Mouse (Mus musculus) c-Kit-negative CD71-positive TER-119-positive erythroid progenitor cells, embryonic 14.5 days (primary cell): ENCODE data around the gene Zswim5.
A peak's percentile ranks its signal among the peaks of the same experiment; 100 is the strongest.
"Not testable (repeated sequence)": the region's sequence is repeated elsewhere in the genome, so short reads cannot be mapped to it uniquely, and the experiment has no call there.

Experiments used
- DNase-seq: peaks from one replicate; pipeline ENCODE4 v3.0.0-alpha.2; 2013; ENCODE audit warnings: low read depth, low spot score

Gene Zswim5

GRCm38 (mm10) chr4:116876995-116877728 lies at the start of gene Zswim5:
TSS of gene Zswim5 (plus strand) at chr4:116877376.
- no peak for DNase-seq

DNA sequence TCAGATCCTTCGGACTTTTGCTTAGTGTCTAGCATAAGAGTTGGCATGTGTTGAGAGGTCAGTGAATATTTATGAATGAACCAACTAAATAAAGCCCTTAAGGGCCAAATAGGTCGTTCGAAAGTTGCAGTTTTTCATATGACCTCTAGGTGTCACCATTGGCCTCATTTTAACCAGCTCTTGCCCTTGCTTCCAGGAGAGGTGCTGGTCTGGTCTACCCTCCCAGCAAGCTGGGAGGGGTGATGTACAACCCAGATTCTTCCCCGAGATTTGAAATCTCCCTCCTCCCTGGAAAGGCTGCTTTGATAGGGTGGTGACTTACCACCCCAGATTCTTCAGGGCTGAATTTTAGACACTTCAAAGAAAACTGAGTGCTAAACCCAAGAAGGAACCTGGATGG lies 49.4 kb upstream of the Zswim5 start:
- peak; percentile 63 for DNase-seq

DNA sequence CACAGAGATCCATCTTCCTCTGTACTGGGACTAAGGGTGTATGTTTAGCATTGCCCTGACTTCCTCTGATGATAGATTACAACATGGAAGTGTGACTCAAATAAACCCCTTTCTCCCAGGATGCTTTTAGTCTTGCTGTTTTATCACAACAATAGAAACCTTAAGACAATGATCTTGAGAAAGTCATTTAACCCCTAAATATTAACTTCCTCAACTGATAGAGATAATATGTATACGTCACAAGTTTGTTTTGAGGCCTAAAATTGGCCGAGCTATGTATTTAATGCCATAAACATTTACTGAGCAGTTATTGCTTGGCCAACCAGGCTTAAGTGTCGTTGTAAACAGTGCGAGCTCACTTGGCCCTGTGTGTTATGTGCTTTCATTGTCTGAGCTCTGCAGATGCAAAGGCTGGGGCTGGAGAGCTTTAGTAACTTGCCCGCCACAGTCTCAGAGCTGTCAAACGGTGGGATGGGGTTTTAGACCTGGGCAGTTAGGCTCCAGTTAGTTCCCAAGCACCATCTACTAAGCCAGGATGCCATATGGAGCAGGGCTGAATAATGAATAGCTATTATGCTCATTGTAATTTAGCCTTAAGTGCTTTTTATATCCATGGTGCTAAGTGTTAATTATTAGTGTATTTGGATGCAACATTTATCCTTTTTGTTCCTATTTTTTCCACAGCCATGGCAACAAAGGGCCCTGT lies 47.7 kb upstream of the Zswim5 start:
- no peak for DNase-seq

GRCm38 (mm10) chr4:116830070-116830368 lies 47.2 kb upstream of the Zswim5 start:
- no peak for DNase-seq

GRCm38 (mm10) chr4:116838999-116839398 lies 38.2 kb upstream of the Zswim5 start:
- no peak for DNase-seq

DNA sequence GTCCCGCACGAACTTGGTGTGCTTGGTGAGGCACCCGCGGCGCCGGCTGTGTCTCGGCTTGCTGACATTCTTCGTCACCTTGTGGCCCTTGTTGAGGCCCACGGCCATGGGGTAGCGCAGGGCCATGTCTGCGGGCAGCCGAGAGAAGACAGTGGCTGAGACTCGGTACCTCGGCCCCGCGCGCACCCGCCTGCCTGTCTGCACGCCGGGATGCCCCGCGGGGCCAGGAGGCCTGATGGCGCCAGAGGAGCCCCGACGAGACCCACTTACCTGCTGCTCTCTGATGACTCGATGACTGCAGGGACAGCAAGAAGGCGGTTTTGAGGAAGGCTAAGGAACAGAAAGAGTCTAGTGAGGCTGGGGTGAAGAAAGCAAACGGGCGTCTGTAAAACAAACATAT lies 37.1 kb upstream of the Zswim5 start:
- not testable (repeated sequence) for DNase-seq

DNA sequence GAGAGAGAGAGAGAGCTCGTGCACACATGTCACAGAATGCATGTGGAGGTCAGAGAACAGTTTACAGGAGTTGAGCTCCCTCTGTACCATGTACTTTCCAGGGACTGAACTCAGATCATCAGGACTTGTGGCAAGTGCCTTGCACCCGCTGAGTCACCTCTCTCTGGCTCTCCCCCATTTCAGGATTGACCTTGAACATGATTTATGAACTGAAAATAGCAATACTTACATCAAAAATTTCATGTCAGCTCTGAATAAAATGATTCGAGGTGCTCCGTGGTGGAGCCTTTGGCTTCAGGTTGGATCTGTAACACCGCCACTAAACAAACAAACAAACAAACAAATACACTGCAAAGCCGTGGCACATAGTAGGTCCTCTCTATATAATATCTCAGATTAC lies 36.3 kb upstream of the Zswim5 start:
- no peak for DNase-seq

- no peak for DNase-seq
Observed at GRCm38 (mm10) chr4:116844324-116844723, 32.9 kb upstream of the Zswim5 start.

- DNase-seq = no peak
Observed at GRCm38 (mm10) chr4:116849901-116850300, 27.3 kb upstream of the Zswim5 start.

DNA sequence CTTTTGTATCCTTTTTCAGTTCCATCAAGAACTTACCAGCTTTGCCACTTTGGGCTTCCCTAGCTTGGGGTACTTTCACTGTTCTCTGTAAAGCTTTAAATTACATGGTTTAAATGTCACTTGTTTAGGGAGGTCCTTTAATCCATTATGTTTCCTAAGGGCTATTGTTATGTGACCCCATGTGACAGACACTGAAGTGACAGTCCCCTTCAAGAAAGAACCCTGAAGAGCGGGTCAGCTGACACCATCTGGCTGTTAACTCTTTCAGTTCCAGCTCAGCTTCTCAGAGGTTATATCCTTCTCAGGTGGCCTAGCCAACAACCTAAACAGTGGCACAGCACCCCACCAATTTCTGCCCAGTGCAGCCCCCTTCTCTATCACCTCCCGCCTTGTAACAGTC lies 22.9 kb upstream of the Zswim5 start:
- no peak for DNase-seq

DNA sequence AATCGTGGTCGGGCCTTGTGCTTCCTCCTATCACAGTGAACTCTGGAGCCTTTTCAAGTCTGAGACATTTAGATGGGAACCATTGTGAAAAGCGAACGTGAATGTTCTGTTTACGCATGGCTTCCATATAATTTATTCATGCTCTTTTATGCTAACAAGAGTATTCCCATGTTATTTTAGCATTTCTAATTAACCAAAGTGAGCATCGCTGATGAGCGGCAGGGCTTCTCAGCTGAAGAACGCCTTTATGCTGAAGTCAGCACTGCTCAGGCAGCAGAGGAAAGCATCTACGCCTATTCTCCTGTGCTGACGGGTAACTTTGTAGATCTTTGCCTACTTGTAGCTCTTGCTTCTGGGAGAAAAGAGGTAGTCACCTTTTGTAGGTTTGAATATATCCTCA lies 20.0 kb upstream of the Zswim5 start:
- no peak for DNase-seq

GRCm38 (mm10) chr4:116859711-116860110 lies 17.5 kb upstream of the Zswim5 start:
- no peak for DNase-seq

GRCm38 (mm10) chr4:116862023-116862422 lies 15.2 kb upstream of the Zswim5 start:
- no peak for DNase-seq

GRCm38 (mm10) chr4:116869898-116870297 lies 7.3 kb upstream of the Zswim5 start:
- no peak for DNase-seq

DNA sequence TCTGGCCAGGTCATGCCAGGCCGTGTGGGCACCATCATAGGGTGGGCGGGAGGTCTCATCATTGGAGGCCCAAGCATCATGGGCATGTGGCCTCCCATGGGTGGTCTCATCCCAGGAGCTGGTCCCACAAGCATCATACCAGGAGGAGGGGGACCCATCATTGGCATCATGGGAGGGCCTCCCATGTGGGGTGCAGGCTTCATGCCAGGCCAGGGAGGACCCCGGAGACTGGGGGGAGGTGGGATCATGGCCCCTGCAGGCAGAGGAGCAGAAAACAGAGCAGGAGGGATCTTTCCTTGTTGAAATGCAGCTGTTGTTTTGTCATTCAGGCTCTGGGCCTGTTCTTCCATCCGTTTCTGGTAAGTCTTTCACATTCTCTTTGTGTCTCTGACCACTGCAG lies 2.6 kb upstream of the Zswim5 start:
- DNase-seq = no peak

GRCm38 (mm10) chr4:116876630-116876994 lies 564 bp upstream of the Zswim5 start:
- DNase-seq = no peak

DNA sequence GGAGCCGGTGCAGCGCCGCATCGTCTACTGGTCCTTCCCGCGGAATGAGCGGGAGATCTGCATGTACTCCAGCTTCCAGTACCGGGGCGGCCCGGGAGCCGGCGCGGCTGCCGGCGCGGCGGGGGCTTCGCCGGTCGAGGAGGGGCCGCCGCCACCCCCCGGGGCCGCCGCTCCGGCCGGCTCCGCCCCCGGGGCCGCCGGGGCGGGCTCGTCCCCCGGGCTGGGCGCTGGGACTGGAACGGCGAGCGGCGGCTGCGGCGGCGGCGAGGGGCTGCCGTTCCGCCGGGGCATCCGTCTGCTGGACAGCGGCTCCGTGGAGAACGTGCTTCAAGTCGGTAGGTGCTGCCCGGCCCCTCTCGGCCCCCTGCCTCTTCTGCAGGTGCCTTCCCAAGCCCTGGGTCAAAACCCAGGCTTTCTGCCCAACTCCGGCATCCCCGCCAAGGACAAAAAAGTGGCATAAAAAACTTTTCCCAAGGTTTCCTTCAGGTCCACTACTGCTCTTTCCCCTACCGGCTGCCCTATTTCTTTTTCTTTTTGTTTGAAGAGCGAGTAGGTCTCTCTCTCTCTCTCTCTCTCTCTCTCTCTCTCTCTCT lies 649 bp downstream of the Zswim5 start:
- DNase-seq = no peak

GRCm38 (mm10) chr4:116878491-116878890 lies 1.3 kb downstream of the Zswim5 start:
- DNase-seq = no peak

DNA sequence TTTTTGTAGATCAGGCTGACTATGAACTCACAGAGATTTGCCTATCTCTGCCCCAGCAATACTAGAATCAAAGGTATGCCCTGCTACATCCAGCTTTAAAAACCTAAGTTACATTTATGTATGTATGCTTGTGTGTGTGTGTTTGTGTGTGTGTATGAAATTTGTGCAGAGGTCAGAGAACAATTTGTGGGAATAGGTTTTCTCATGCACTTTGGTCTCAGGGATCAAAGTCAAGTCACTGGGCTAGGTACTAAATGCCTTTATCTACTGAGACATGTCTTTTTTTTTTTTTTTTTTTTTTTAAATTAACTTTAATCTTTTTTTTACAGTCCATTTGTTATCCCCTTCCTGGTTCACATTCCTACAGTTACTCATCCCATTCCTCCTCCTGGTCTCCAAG lies 5.5 kb downstream of the Zswim5 start:
- no peak for DNase-seq

DNA sequence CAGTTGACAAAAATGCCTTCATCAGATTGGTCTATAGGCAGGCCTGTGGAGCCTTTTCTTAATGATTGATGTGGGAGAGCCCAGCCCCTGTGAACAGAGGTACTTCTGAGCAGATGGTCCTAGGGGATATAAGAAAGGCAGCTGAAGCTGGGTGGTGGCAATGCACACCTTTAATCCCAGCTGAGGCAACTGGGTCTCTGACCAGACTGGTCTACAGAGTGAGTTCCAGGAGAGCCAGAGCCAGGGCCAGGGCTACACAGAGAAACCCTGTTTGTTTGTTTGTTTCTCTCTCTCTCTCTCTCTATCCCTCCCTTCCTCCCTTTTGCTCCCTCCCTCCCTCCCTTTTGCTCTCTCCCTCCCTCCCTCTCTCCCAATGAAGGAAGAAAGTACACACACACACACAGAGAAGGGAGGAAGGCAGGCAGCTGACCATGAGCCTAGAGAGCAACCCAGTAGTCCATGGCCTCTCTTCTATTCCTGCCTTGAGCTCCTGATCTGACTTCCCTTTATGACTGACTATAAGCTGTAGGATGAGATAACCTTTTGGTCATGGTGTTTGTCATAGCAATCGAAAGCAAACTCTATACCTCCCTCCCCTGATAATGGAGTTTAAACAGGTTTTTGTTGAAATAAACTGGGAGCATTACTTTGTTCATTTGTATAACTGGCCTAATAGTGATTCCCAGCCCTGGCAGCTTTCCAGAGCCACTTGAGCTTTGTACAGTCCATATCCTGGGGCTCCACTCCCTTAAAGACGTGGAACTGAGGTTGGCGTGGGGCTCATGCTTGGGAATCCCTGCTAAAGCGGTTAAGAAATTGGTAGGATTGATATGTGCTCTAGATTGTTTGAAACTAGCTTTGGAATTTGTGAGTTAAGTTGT lies 17.3 kb downstream of the Zswim5 start:
- DNase-seq = no peak

DNA sequence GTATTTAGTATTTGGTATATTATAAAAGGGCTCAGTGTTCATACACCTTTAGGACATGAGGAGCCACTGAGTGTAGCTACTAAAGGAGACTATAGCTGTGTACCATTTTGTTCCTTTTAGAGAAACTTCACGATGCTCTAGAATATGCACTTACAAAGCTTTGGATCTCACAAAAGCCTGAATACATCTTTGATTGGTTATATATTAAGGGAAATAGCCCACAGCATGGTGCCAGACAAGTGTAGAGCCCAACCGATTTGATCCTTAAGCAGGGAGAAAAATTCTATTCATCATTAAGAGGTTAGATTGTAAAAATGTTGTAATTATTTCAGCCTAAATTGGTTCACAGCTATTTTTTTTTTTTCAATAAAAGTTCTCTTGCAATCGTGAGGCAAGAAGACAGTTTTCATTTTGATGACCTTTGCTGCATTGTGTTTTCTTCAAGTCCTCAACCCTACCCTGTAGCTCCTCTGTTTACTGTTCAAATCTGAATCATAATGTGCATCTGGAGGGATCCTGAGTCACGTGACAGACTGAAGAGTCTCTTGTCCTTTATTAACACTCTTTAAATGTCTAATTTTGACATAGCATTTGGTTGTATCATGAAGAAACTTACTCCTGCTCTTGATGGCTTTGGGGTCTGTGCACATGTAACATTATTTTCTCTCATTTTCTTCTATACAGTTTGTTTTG lies 33.5 kb downstream of the Zswim5 start:
- no peak for DNase-seq

- DNase-seq = no peak
Observed at GRCm38 (mm10) chr4:116911202-116911601, 34.0 kb downstream of the Zswim5 start.
